Mouse (Mus musculus) midbrain, embryonic 13.5 days (tissue): ENCODE measurements around the gene Gm26727. TPM values are rescaled to one million over a fixed set of nuclear protein-coding genes. Genes with fewer than 3 reads are reported as not detected.
"Not testable (repeated sequence)": the region's sequence is repeated elsewhere in the genome, so short reads cannot be mapped to it uniquely, and the experiment has no call there.

ENCODE experiments used
- ATAC-seq: fragments of 200-750 bp; cut with Nextera tagmentation; 2 replicates; pipeline ENCODE4 v1.8.0; 2017; ENCODE audit warnings: mild to moderate bottlenecking, moderate TSS enrichment, moderate library complexity
- H3K27ac ChIP-seq: fragments of 300-500 bp; sonication (generic); 2 replicates; pipeline ENCODE4 v1.5.1; 2015; ENCODE audit warnings: inconsistent platforms, mild to moderate bottlenecking, moderate library complexity
- H3K27me3 ChIP-seq: fragments of 300-500 bp; sonication (generic); 2 replicates; pipeline ENCODE4 v1.6.1; 2015; ENCODE audit warnings: mild to moderate bottlenecking, inconsistent platforms
- H3K36me3 ChIP-seq: fragments of 300-500 bp; sonication (generic); 2 replicates; pipeline ENCODE4 v1.6.1; 2015; ENCODE audit warnings: mild to moderate bottlenecking, inconsistent platforms
- H3K4me1 ChIP-seq: fragments of 300-500 bp; sonication (generic); replicated peaks from 2 replicates; pipeline ENCODE4 v1.6.1; 2015; ENCODE audit warnings: inconsistent platforms
- H3K4me2 ChIP-seq: fragments of 300-500 bp; sonication (generic); replicated peaks from 2 replicates; pipeline ENCODE4 v1.6.1; 2015; ENCODE audit warnings: moderate library complexity, mild to moderate bottlenecking, inconsistent platforms
- H3K4me3 ChIP-seq: fragments of 300-500 bp; sonication (generic); replicated peaks from 2 replicates; pipeline ENCODE4 v1.5.1; 2015; ENCODE audit warnings: mild to moderate bottlenecking, inconsistent platforms
- H3K9ac ChIP-seq: fragments of 300-500 bp; sonication (generic); replicated peaks from 2 replicates; pipeline ENCODE4 v1.6.1; 2015; ENCODE audit warnings: mild to moderate bottlenecking, inconsistent platforms
- H3K9me3 ChIP-seq: fragments of 300-500 bp; sonication (generic); 2 replicates; pipeline ENCODE4 v1.6.1; 2016; ENCODE audit warnings: mild to moderate bottlenecking, inconsistent platforms
- WGBS: fragments of 180-500 bp; shearing (Covaris S2); methylation state at CpG from one replicate; pipeline ENCODE4 v1.1.7; 2015; 5-methylcytosine and 5-hydroxymethylcytosine counted together
- polyA plus RNA-seq: library from polyadenylated mRNA; unstranded; fragments of >200 nt; fragmentation: Nextera tagmentation; extraction: Ambion mirVana; gene quantifications from 2 replicates; pipeline ENCODE4 v1.2.1, GENCODE M21; 2015

Gene Gm26727
- polyA plus RNA-seq: not detected in 2 replicates

DNA sequence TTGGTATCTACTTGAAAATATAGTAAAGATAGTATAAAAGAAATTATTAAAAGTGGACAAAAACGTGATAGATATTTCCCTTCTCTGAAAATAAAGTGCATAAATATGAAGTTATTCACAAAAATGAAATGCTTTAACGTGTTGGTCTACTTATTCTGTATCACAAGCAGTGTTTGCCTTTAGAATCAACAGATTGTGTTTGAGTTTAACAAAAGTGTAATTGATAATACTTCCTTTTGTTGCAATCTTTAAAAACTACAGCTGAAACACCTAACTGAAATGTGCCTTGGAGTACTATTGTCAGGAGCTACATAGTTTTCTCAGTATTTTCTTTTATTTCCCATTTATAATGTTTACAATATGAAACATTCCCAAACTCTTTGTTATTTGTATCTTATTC, at the start of gene Gm26727:
Gene Gm26727 (minus strand): TSS at position 101 of the 400 bp plus-strand sequence.
- Histone ChIP-seq H3K27ac (no peak within 1 kb of the TSS), H3K4me3 (no peak within 1 kb of the TSS), H3K4me1 (no peaks in the 10 kb centered on the region), H3K4me2 (no peak within 1 kb of the TSS), H3K27me3 (no peaks in the 10 kb centered on the region), H3K9ac (no peak within 1 kb of the TSS), H3K9me3 (no peaks in the 10 kb centered on the region), H3K36me3 (no peaks in the 10 kb centered on the region)
- ATAC-seq: no peak
- 71% methylated on average over 2 of the region's 2 CpGs for WGBS

GRCm38 (mm10) chr2:67481051-67481450, 48.1 kb upstream of the Gm26727 start:
- H3K27ac ChIP-seq: no peak overlapping the region
- no peak overlapping the region for H3K4me3 ChIP-seq
- H3K9ac ChIP-seq: no peak overlapping the region
- 68% methylated on average over 3 of the region's 3 CpGs for WGBS
- no peak overlapping the region for H3K4me2 ChIP-seq
- H3K36me3 ChIP-seq: no peaks in the 10 kb centered on the region
- no peak for ATAC-seq
- H3K9me3 ChIP-seq: no peaks in the 10 kb centered on the region
- H3K4me1 ChIP-seq: no peaks in the 10 kb centered on the region
- H3K27me3 ChIP-seq: no peaks in the 10 kb centered on the region

- WGBS: 18% methylated on average over 6 of the region's 6 CpGs
- H3K27me3 ChIP-seq: no peaks in the 10 kb centered on the region
- no peaks in the 10 kb centered on the region for H3K9me3 ChIP-seq
- ATAC-seq: no peak
- no peak overlapping the region for H3K27ac ChIP-seq
- no peaks in the 10 kb centered on the region for H3K36me3 ChIP-seq
- no peaks in the 10 kb centered on the region for H3K4me1 ChIP-seq
- H3K9ac ChIP-seq: no peak overlapping the region
- H3K4me2 ChIP-seq: no peak overlapping the region
- H3K4me3 ChIP-seq: no peak overlapping the region
Measured at GRCm38 (mm10) chr2:67477753-67478152, 44.8 kb upstream of the Gm26727 start.

GRCm38 (mm10) chr2:67470030-67470429, 37.0 kb upstream of the Gm26727 start:
- 92% methylated on average over 5 of the region's 5 CpGs for WGBS
- H3K4me1 ChIP-seq, ATAC-seq: not testable (repeated sequence)

GRCm38 (mm10) chr2:67467036-67467435, 34.1 kb upstream of the Gm26727 start:
- 94% methylated on average over 7 of the region's 7 CpGs for whole genome bisulfite sequencing
- H3K4me1 ChIP-seq: no peaks in the 10 kb centered on the region
- no peak overlapping the region for H3K9ac ChIP-seq
- H3K4me2 ChIP-seq: no peak overlapping the region
- no peak overlapping the region for H3K27ac ChIP-seq
- H3K4me3 ChIP-seq: no peak overlapping the region
- no peak for ATAC-seq
- no peaks in the 10 kb centered on the region for H3K27me3 ChIP-seq
- H3K36me3 ChIP-seq: no peaks in the 10 kb centered on the region
- H3K9me3 ChIP-seq: no peaks in the 10 kb centered on the region

More at GRCm38 (mm10) chr2:67470030-67470429, 37.0 kb upstream of the Gm26727 start:
- not testable (repeated sequence) for H3K27me3 ChIP-seq, H3K4me2 ChIP-seq, H3K9ac ChIP-seq, H3K36me3 ChIP-seq, H3K4me3 ChIP-seq, H3K27ac ChIP-seq, H3K9me3 ChIP-seq

- H3K4me3 ChIP-seq: no peak overlapping the region
- ATAC-seq: no peak
- 83% methylated on average over 3 of the region's 3 CpGs for WGBS
- no peak overlapping the region for H3K27ac ChIP-seq
- H3K4me2 ChIP-seq: no peak overlapping the region
- H3K4me1 ChIP-seq: no peaks in the 10 kb centered on the region
- no peak overlapping the region for H3K9ac ChIP-seq
- H3K9me3 ChIP-seq: no peaks in the 10 kb centered on the region
- no peaks in the 10 kb centered on the region for H3K36me3 ChIP-seq
- H3K27me3 ChIP-seq: no peaks in the 10 kb centered on the region
Measured at GRCm38 (mm10) chr2:67460857-67461256, 27.9 kb upstream of the Gm26727 start.

GRCm38 (mm10) chr2:67447206-67447605, 14.2 kb upstream of the Gm26727 start:
- Histone ChIP-seq H3K4me3 (no peak overlapping the region), H3K9me3 (no peaks in the 10 kb centered on the region), H3K9ac (no peak overlapping the region), H3K27me3 (no peaks in the 10 kb centered on the region), H3K36me3 (no peaks in the 10 kb centered on the region), H3K4me2 (no peak overlapping the region), H3K27ac (no peak overlapping the region), H3K4me1 (no peaks in the 10 kb centered on the region)
- ATAC-seq: no peak
- 81% methylated on average over 12 of the region's 12 CpGs for WGBS

DNA sequence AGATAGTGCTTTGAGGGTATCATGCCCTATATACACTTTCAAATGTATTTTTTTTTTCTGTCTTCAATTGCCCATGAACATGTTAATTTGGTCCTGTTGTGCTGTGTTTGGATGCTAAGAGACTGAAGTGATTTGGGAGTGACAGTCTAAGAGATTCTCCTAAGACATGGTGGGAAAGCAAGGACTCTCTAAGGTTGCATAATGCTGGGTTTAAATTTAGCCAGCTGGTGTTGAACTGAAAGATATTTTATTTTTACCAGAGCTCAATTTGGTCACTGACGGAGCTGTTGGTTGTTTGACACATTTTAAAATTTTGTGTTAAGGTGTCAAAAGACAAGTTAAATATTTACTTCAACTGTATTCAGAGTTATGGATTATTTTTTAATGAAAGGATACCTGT, 13.8 kb upstream of the Gm26727 start:
- no peak overlapping the region for H3K4me2 ChIP-seq
- ATAC-seq: no peak
- H3K36me3 ChIP-seq: no peaks in the 10 kb centered on the region
- WGBS: 85% methylated on average over 1 of the region's 1 CpGs
- no peaks in the 10 kb centered on the region for H3K27me3 ChIP-seq
- no peak overlapping the region for H3K9ac ChIP-seq
- H3K4me3 ChIP-seq: no peak overlapping the region
- H3K4me1 ChIP-seq: no peaks in the 10 kb centered on the region
- H3K27ac ChIP-seq: no peak overlapping the region
- H3K9me3 ChIP-seq: no peaks in the 10 kb centered on the region

DNA sequence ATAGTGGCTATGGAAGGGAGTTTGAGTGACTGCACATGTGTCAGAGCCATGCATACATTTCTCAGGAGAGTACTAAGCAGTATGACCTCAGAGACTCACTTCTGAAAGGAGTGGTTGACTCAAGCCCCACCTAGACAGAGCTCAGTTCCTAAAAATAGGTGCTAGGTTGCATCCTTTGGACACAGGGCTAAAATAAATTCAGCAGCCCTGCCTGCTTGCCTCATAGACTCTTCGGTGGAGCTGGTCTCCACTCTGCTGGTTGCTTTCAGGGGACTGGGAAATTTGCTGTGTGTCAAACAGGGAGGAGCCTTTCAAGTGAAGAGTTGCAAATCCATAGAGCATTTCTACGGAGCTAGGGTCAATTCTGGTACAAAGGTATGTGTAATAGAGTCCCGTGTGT, 12.8 kb upstream of the Gm26727 start, which contains the start of gene Xirp2:
Gene Xirp2 (plus strand): TSS at position 223 of the 400 bp plus-strand sequence.
- Histone ChIP-seq H3K27ac (no peak within 1 kb of the TSS), H3K4me1 (no peaks in the 10 kb centered on the region), H3K27me3 (no peaks in the 10 kb centered on the region), H3K9ac (no peak within 1 kb of the TSS), H3K36me3 (no peaks in the 10 kb centered on the region), H3K4me3 (no peak within 1 kb of the TSS), H3K4me2 (no peak within 1 kb of the TSS), H3K9me3 (no peaks in the 10 kb centered on the region)
- WGBS: 84% methylated on average over 3 of the region's 3 CpGs
- ATAC-seq: no peak

DNA sequence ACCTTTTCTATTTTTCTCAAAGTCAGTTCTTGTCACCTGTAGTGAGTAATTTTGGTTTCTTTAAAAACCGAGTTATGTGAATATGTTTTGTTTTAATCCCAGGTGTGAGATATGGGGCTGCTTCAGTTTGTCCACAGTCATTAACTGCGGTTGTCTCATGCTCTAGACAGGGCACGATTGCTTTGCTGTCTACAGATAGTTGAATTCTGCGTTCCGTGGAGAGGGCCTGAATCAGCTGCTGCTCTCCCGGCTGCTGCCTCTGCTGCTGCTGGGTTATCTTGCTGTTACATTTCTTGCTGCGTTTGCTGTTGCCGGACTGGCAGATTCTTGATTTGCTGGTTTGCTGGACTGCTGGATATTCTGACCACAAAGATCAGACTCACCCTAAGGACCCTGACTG, 5.3 kb upstream of the Gm26727 start:
- Histone ChIP-seq H3K36me3 (no peaks in the 10 kb centered on the region), H3K27ac (no peak overlapping the region), H3K27me3 (no peaks in the 10 kb centered on the region), H3K9ac (no peak overlapping the region), H3K4me1 (no peaks in the 10 kb centered on the region), H3K4me3 (no peak overlapping the region), H3K9me3 (no peaks in the 10 kb centered on the region), H3K4me2 (no peak overlapping the region)
- ATAC-seq: no peak
- 93% methylated on average over 8 of the region's 8 CpGs for WGBS

DNA sequence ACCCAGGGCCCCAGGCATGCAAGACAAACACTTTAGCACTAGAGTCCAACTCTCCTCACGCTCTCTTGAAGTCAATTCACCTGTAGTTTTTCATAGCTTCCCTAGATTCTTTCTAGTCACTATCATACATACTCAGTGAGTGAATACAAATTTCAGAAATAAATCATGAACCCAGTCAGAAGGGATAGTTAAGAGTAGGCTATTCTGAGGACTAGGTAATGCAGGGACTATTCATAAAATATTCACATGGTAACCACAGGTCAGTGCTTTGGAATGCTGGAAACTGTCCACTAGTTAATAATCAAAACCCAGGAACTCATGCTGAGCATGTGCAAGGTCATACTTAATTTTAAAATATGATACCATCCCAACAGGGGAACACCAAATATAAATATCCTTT, 10.2 kb downstream of the Gm26727 start:
- Histone ChIP-seq H3K27ac (no peak overlapping the region), H3K27me3 (no peaks in the 10 kb centered on the region), H3K9ac (no peak overlapping the region), H3K4me1 (no peaks in the 10 kb centered on the region), H3K36me3 (no peaks in the 10 kb centered on the region), H3K9me3 (no peaks in the 10 kb centered on the region), H3K4me2 (no peak overlapping the region), H3K4me3 (no peak overlapping the region)
- no peak for ATAC-seq
- 91% methylated on average over 1 of the region's 1 CpGs for WGBS

DNA sequence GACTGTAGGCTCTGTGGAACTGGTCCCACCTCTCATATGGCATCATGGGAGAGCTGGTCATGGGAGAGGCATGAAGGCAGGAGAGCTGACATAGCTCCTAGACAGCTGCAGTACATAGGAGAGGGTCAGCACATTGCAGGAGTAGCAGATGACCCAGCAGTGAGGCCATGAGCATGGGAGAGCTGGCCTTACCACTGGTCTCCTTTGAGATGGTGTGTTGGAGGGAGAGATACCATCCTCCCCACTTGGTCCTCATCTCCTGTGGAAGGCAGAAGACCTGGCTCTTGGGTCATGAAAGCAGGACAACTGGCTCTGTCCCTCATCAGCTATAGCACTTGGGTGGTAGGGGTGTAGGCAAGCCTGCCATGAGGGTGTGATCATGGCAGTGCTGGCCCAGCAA, 12.1 kb downstream of the Gm26727 start:
- Histone ChIP-seq H3K36me3 (no peaks in the 10 kb centered on the region), H3K4me3 (no peak overlapping the region), H3K4me1 (no peaks in the 10 kb centered on the region), H3K27me3 (no peaks in the 10 kb centered on the region), H3K27ac (no peak overlapping the region), H3K9ac (no peak overlapping the region), H3K9me3 (no peaks in the 10 kb centered on the region), H3K4me2 (no peak overlapping the region)
- ATAC-seq: no peak

DNA sequence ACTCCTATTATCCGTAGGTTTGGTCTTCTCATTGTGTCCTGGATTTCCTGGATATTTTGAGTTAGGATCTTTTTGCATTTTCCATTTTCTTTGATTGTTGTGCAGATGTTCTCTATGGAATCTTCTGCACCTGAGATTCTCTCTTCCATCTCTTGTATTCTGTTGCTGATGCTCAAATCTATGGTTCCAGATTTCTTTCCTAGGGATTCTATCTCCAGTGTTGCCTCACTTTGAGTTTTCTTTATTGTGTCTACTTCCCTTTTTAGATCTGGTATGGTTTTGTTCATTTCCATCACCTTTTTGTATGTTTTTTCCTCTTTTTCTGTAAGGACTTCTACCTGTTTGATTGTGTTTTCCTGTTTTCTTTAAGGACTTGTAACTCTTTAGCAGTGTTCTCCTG, 19.6 kb downstream of the Gm26727 start, which contains the start of gene Gm21830:
Gene Gm21830 (plus strand): TSS at position 301 of the 400 bp plus-strand sequence.
- not testable (repeated sequence) for H3K4me1 ChIP-seq, H3K9me3 ChIP-seq, H3K9ac ChIP-seq, H3K36me3 ChIP-seq, H3K4me3 ChIP-seq, H3K4me2 ChIP-seq, H3K27me3 ChIP-seq, ATAC-seq, H3K27ac ChIP-seq
- WGBS: no CpG with 5 or more reads among the region's 1 CpGs
